Mouse (Mus musculus): ENCODE measurements at regions not wholly inside any gene's neighbourhood (a gene's known extent, or its start where the extent isn't known, plus 50 kb on each side); places are given as distances from the start of the nearest gene placed in this dataset.

- WGBS: 64% methylated on average over 1 of the region's 1 CpGs
- no peak overlapping the region for H3K4me3 ChIP-seq
- ATAC-seq (replicated peaks): no peak
- no peak overlapping the region for H3K27ac ChIP-seq (replicated peaks)
- H3K36me3 ChIP-seq: no peaks in the 10 kb centered on the region
- no peaks in the 10 kb centered on the region for H3K27me3 ChIP-seq
- no peak overlapping the region for H3K4me2 ChIP-seq (replicated peaks)
- H3K4me1 ChIP-seq: no peaks in the 10 kb centered on the region
- H3K9me3 ChIP-seq: no peaks in the 10 kb centered on the region
- H3K9ac ChIP-seq (replicated peaks): no peak overlapping the region
Observed at GRCm38 (mm10) chr3:140872511-140872910, 339.6 kb downstream of the Pdha2 start.

GRCm38 (mm10) chr3:140871261-140871660, 340.9 kb downstream of the Pdha2 start:
- Histone ChIP-seq H3K9me3 (no peaks in the 10 kb centered on the region), H3K9ac (replicated peaks) (no peak overlapping the region), H3K27me3 (no peaks in the 10 kb centered on the region), H3K4me1 (no peaks in the 10 kb centered on the region), H3K36me3 (no peaks in the 10 kb centered on the region), H3K27ac (replicated peaks) (no peak overlapping the region), H3K4me3 (no peak overlapping the region), H3K4me2 (replicated peaks) (no peak overlapping the region)
- no peak for ATAC-seq (replicated peaks)
- 98% methylated on average over 2 of the region's 2 CpGs for WGBS

DNA sequence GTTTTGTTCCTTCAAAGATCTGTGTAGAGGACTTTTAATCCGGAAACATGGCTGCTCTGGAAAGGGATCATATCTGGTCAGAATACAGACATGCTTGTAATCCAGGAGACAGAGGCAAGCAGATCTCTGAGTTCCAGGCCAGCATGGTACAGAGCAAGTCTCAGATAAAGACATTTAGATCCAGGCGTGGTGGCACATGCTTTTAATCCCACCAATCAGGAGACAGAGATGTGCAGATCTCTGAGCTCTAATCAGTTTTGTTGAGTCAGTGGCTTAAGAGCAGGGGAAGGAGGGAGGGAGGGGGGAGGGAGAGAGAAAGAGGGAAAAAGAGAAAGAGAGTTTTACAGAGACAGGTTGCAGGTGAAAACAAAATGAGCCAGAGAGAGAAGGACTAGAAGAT, 372.0 kb downstream of the Pdha2 start:
- Histone ChIP-seq H3K4me1 (no peaks in the 10 kb centered on the region), H3K9me3 (no peaks in the 10 kb centered on the region), H3K9ac (replicated peaks) (no peak overlapping the region), H3K27me3 (no peaks in the 10 kb centered on the region), H3K4me3 (no peak overlapping the region), H3K36me3 (no peaks in the 10 kb centered on the region), H3K4me2 (replicated peaks) (no peak overlapping the region), H3K27ac (replicated peaks) (no peak overlapping the region)
- 69% methylated on average over 2 of the region's 2 CpGs for WGBS
- no peak for ATAC-seq (replicated peaks)

DNA sequence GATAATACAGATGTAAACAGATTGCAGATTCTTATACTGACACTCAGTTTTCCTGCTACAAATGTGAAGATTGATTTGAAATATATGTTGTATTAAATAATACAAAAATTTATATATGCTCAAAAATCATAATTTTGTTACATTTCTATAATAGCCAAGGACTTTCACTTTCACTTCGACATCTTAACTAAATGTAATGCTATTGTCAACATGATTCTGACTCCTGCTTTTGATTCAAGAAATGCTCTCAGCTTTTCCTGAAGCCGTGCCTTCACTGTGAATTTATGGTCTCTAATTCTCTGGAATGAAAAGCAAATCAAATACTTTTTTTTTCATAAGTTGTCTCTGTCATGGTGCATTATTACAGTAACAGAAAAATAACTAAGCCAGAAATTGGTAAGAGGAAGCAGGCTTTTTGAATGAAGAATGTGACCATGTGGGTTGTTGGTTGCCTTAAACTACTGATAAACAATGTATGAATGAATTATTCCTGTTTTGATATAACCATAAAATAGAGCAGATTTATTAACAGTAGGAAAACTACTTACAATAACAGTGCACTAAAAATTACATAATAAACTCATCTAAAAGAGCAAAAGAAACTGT, 374.1 kb downstream of the Pdha2 start:
- ATAC-seq (replicated peaks): no peak
- Histone ChIP-seq H3K9me3 (no peaks in the 10 kb centered on the region), H3K27ac (replicated peaks) (no peak overlapping the region), H3K9ac (replicated peaks) (no peak overlapping the region), H3K4me2 (replicated peaks) (no peak overlapping the region), H3K4me3 (no peak overlapping the region), H3K36me3 (no peaks in the 10 kb centered on the region), H3K4me1 (no peaks in the 10 kb centered on the region), H3K27me3 (no peaks in the 10 kb centered on the region)
- WGBS: 88% methylated on average over 2 of the region's 2 CpGs

GRCm38 (mm10) chr3:140821266-140821665, 390.9 kb downstream of the Pdha2 start:
- Histone ChIP-seq H3K36me3 (no peaks in the 10 kb centered on the region), H3K27me3 (no peaks in the 10 kb centered on the region), H3K27ac (replicated peaks) (no peak overlapping the region), H3K4me2 (replicated peaks) (no peak overlapping the region), H3K4me1 (no peaks in the 10 kb centered on the region), H3K9me3 (no peaks in the 10 kb centered on the region), H3K4me3 (no peak overlapping the region), H3K9ac (replicated peaks) (no peak overlapping the region)
- no peak for ATAC-seq (replicated peaks)

DNA sequence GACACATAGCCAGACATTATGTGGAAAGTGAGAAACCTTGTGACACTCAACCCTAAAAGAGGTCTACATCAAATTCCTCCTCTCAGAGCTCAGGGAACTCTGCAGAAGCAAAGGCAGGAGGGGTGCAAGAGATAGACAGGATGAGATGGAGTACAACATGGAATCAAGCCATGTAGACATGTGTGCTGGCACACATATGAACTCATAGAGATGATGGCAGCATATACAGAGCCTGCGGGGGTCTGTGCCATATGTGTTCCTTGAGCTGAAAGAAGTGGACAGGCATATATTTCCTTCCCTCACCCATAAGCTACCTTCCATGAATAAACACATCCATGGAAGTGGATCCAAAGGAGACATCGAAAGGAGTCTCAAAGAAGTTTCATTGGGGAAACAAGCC, 406.6 kb downstream of the Pdha2 start:
- no peak for ATAC-seq (replicated peaks)
- Histone ChIP-seq H3K4me1 (no peaks in the 10 kb centered on the region), H3K9ac (replicated peaks) (no peak overlapping the region), H3K36me3 (no peaks in the 10 kb centered on the region), H3K27me3 (no peaks in the 10 kb centered on the region), H3K9me3 (no peaks in the 10 kb centered on the region), H3K4me2 (replicated peaks) (no peak overlapping the region), H3K4me3 (no peak overlapping the region), H3K27ac (replicated peaks) (no peak overlapping the region)
- WGBS: 85% methylated on average over 2 of the region's 2 CpGs

DNA sequence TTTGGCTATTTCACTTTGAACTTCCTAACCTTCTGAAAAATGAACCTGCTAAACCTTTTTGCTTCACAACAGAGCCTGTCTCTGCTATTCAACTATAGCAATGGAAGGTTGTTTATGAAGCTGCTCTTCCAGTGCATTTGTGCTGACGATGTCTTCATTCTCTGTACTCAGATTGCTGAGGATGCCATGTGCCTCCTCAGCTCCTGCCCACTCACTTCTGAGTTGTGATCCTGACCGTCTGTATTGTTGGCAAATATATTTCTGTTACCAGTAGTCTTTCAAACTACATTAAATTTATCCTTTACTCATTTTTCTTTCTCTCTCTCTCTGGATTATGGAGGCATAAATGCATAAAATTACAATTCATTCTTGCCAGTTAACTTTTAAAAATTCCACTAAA, 419.2 kb downstream of the Pdha2 start:
- H3K36me3 ChIP-seq: no peaks in the 10 kb centered on the region
- H3K27ac ChIP-seq (replicated peaks): no peak overlapping the region
- no peak overlapping the region for H3K4me3 ChIP-seq
- WGBS: 91% methylated on average over 2 of the region's 2 CpGs
- no peaks in the 10 kb centered on the region for H3K27me3 ChIP-seq
- no peaks in the 10 kb centered on the region for H3K4me1 ChIP-seq
- H3K9ac ChIP-seq (replicated peaks): no peak overlapping the region
- H3K9me3 ChIP-seq: no peaks in the 10 kb centered on the region
- no peak for ATAC-seq (replicated peaks)
- H3K4me2 ChIP-seq (replicated peaks): no peak overlapping the region

GRCm38 (mm10) chr3:140785700-140786099, 426.5 kb downstream of the Pdha2 start:
- H3K9ac ChIP-seq (replicated peaks): no peak overlapping the region
- 79% methylated on average over 3 of the region's 3 CpGs for WGBS
- H3K9me3 ChIP-seq: no peaks in the 10 kb centered on the region
- no peak overlapping the region for H3K27ac ChIP-seq (replicated peaks)
- no peak overlapping the region for H3K4me2 ChIP-seq (replicated peaks)
- H3K4me1 ChIP-seq: no peaks in the 10 kb centered on the region
- H3K4me3 ChIP-seq: no peak overlapping the region
- no peak for ATAC-seq (replicated peaks)
- no peaks in the 10 kb centered on the region for H3K36me3 ChIP-seq
- H3K27me3 ChIP-seq: no peaks in the 10 kb centered on the region

DNA sequence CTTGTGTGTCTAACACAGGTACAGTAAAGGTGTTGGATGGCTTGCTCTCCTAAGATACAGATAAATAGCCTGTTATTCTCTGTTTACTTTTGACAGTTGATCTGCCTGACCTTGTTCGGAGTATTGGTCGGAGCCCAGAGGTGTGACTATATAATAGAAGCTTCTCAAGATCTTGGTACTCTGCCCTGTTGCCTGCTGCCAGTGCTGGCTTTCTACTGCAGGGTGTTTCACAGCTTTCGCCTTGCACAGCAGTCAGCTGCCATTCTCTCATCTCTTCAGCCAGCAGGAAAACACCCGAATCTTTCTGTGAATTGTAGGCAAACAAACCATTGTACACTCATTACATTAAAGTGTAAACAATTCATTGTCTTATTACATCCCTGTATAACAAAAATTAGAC, 452.1 kb downstream of the Pdha2 start:
- H3K9ac ChIP-seq (replicated peaks): no peak overlapping the region
- no peak overlapping the region for H3K4me3 ChIP-seq
- WGBS: 71% methylated on average over 4 of the region's 4 CpGs
- no peak overlapping the region for H3K4me2 ChIP-seq (replicated peaks)
- no peak overlapping the region for H3K27ac ChIP-seq (replicated peaks)
- H3K36me3 ChIP-seq: no peaks in the 10 kb centered on the region
- no peaks in the 10 kb centered on the region for H3K27me3 ChIP-seq
- H3K9me3 ChIP-seq: no peaks in the 10 kb centered on the region
- no peak for ATAC-seq (replicated peaks)
- no peaks in the 10 kb centered on the region for H3K4me1 ChIP-seq

GRCm38 (mm10) chr3:140744501-140744900, 467.7 kb downstream of the Pdha2 start:
- Histone ChIP-seq H3K9ac (replicated peaks) (no peak overlapping the region), H3K4me3 (no peak overlapping the region), H3K9me3 (no peaks in the 10 kb centered on the region), H3K27ac (replicated peaks) (no peak overlapping the region), H3K36me3 (no peaks in the 10 kb centered on the region), H3K4me1 (no peaks in the 10 kb centered on the region), H3K4me2 (replicated peaks) (no peak overlapping the region), H3K27me3 (no peaks in the 10 kb centered on the region)
- no peak for ATAC-seq (replicated peaks)
- WGBS: 63% methylated on average over 2 of the region's 2 CpGs

GRCm38 (mm10) chr3:140740430-140740829, 471.7 kb downstream of the Pdha2 start:
- Histone ChIP-seq H3K9me3 (no peaks in the 10 kb centered on the region), H3K4me2 (replicated peaks) (no peak overlapping the region), H3K27ac (replicated peaks) (no peak overlapping the region), H3K27me3 (no peaks in the 10 kb centered on the region), H3K4me1 (no peaks in the 10 kb centered on the region), H3K4me3 (no peak overlapping the region), H3K9ac (replicated peaks) (no peak overlapping the region), H3K36me3 (no peaks in the 10 kb centered on the region)
- 86% methylated on average over 1 of the region's 1 CpGs for WGBS
- no peak for ATAC-seq (replicated peaks)

- Histone ChIP-seq H3K4me2 (replicated peaks) (no peak overlapping the region), H3K27me3 (no peaks in the 10 kb centered on the region), H3K9me3 (no peaks in the 10 kb centered on the region), H3K36me3 (no peaks in the 10 kb centered on the region), H3K4me3 (no peak overlapping the region), H3K9ac (replicated peaks) (no peak overlapping the region), H3K27ac (replicated peaks) (no peak overlapping the region), H3K4me1 (no peaks in the 10 kb centered on the region)
- 74% methylated on average over 8 of the region's 8 CpGs for WGBS
- no peak for ATAC-seq (replicated peaks)
Observed at GRCm38 (mm10) chr3:140738654-140739369, 473.3 kb downstream of the Pdha2 start.

GRCm38 (mm10) chr3:140716896-140717295, 495.3 kb downstream of the Pdha2 start:
- Histone ChIP-seq H3K36me3 (no peaks in the 10 kb centered on the region), H3K4me1 (no peaks in the 10 kb centered on the region), H3K9ac (replicated peaks) (no peak overlapping the region), H3K27me3 (no peaks in the 10 kb centered on the region), H3K4me3 (no peak overlapping the region), H3K9me3 (no peaks in the 10 kb centered on the region), H3K4me2 (replicated peaks) (no peak overlapping the region), H3K27ac (replicated peaks) (no peak overlapping the region)
- no peak for ATAC-seq (replicated peaks)
